Mouse (Mus musculus): ENCODE measurements around the gene Celf2. TPM values are rescaled to one million over a fixed set of nuclear protein-coding genes. Genes with fewer than 3 reads are reported as not detected.
"Not testable (repeated sequence)": the region's sequence is repeated elsewhere in the genome, so short reads cannot be mapped to it uniquely, and the experiment has no call there.

The Celf2 gene
- total RNA-seq, 2 experiments from 2014 or later = 16.2 to 22.7 TPM

DNA sequence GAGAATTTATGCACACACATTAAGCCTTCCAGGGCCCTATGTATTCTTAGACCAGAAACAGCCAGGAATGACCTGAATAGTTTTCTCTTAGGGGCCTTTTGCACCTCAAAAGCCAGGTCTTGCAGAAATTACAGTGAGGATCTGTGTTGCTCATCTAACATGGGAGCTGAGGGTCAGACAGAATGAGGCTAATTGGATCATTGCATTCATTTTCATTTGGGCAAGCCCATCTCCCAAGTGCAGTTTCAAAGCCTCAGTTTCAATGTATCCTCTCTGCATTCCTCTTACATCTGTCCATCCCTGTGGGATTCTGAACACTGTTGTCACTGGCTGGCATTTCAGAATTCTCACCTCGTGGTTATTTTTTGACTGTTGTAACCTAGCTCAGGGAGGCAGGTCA lies 200.6 kb downstream of the Celf2 start:
- ATAC-seq (replicated peaks; ENCODE audit: low FRiP score, low TSS enrichment, poor library complexity, severe bottlenecking) = no peak

DNA sequence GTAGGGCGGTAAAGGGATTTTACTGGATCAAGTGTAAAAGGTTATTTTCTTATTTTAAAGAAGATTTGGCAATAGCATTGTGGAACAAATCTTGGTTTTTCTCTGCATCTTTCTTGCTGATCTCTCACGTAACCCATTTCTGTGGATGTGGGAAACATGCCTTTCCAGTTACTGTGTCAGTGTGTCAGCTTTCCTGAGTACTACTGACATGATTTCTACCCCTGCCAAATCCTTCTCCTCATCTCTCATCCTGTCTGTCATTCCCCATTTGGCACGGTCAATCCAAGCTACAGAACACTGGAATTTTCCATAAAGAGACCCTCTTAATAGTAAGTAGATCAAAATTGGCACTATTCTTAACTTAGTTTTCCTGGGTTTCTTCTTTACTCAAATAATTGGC lies 221.9 kb downstream of the Celf2 start:
- ATAC-seq (replicated peaks; ENCODE audit: low FRiP score, low TSS enrichment, poor library complexity, severe bottlenecking) = no peak

DNA sequence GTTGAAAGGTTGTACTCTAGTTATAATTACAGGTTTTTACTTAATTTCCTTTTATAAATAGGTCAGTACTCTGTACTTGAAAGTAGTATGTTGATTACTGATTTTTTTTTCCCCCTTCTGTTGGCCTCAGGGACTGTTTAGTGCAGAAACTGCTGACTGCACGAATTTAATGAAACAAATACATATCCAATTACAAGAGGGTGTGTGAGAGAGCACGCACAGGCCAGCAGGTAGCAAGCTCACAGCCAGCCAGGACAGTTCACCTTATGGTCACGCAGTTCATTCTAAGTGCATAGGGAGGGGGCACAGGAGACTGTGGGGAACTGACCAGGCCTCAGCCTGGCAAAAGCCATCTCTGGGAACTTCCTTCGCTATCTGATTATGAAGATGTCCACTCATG lies 236.1 kb downstream of the Celf2 start:
- no peak for ATAC-seq (replicated peaks; ENCODE audit: low FRiP score, low TSS enrichment, poor library complexity, severe bottlenecking)

DNA sequence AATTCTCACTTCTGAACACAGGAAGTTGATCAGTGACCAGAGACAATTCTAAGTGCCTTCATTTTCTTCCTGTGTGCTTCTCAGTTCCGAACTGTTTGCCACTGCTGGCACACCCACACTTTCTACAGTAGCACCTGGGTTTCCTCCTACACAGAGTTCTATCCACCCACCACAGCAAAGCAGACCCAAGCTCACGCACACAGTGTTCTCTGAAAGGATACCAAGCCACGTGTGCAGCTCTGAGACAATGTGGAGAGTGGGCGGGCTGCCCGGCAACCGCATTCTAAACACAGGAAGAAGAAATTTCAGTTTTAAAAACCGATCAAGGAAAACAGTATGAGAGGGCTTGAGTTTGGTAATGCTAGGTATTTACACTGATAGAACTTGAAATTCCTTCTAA lies 239.3 kb downstream of the Celf2 start:
- ATAC-seq (replicated peaks; ENCODE audit: low FRiP score, low TSS enrichment, poor library complexity, severe bottlenecking) = no peak

DNA sequence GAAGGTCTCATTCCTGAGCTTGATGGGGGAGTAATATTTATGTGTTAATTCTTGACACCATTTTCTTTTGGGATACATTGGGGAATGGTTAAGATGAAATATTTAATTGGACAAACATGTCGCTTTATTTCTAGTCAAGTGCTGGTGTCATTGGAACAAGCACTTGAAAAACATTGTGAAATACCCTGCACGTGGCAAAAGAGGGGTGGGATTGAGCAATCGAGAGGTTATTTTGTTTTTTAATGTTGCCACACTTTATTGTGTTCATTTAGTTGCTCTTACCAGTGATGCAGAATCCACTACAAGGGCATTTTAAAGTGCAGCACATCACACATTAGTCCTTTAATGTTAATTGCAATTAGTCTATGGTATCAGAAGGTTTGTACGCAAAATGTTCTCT lies 242.2 kb downstream of the Celf2 start:
- no peak for ATAC-seq (replicated peaks; ENCODE audit: low FRiP score, low TSS enrichment, poor library complexity, severe bottlenecking)

DNA sequence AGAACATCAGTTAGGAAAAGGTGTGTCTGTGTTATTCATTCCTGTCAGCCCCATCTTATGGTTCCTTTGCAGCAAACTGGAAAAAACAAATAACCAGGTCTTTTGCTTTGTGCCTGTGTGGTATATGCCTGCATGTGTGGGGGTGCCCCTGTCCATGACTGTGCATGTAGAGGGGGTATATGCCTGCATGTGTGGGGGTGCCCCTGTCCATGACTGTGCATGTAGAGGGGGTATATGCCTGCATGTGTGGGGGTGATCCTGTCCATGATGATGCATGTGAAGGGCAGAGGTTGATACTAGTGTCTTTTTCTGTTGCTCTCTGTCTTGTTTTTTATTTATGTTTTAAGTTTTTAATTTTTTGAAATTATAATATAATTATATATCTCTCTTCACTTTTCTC lies 246.7 kb downstream of the Celf2 start:
- ATAC-seq (replicated peaks; ENCODE audit: low FRiP score, low TSS enrichment, poor library complexity, severe bottlenecking) = not testable (repeated sequence)

DNA sequence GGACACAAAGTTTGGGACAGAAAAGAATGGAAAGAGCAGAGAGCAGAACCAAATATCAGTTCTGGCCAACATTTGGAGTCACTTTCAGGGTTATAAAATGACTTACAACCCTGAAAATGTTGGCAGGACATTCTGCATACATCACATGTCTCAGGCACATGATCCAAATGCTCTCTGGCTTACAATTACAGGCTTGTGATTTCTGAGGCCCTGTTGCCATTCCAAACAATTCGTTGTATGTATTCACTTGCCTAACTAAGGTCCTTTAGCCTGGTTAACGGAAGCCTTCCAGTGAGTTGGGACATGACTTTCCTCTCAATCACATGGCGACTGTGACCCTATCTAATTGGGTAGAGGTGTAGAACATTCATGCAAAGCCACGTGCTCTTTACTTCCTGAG lies 249.2 kb downstream of the Celf2 start:
- no peak for ATAC-seq (replicated peaks; ENCODE audit: low FRiP score, low TSS enrichment, poor library complexity, severe bottlenecking)

DNA sequence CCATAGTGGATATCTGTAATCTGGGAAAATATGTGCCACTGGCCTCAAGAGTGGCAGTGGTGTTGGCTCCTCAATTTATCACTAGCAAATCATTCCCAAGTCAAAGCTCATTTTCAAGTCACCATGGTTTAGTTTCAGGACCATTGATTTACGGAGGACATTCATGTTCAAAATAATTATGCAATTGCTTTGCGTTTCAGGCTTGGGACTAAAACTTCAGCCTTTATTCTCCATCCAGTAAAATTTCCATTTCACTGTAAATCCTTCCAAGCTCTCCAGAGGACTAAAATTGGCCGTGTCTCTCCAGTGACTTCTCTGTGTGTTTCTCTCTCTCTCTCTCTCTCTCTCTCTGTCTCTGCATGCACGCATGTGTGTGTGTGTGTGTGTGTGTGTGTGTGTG lies 249.7 kb downstream of the Celf2 start:
- ATAC-seq (replicated peaks; ENCODE audit: low FRiP score, low TSS enrichment, poor library complexity, severe bottlenecking) = no peak

DNA sequence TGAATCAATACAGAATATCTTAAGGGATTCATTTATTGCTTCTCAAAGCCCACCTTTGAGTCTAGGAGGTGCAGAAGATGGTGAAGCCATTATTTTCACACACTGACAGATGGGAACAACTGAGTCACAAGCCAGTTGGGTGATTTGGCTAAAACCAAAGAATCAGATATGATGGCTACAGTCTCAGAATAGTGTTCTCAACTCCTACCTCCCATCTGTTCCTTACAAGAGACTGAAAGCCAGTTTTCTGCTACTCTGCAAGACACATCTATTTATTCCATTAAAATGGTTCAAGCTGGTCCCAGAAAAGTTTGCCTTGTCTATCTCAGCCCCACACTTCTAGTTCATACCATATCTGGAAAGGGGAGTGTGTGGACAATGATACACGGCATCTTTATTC lies 253.3 kb downstream of the Celf2 start:
- ATAC-seq (replicated peaks; ENCODE audit: low FRiP score, low TSS enrichment, poor library complexity, severe bottlenecking) = no peak

DNA sequence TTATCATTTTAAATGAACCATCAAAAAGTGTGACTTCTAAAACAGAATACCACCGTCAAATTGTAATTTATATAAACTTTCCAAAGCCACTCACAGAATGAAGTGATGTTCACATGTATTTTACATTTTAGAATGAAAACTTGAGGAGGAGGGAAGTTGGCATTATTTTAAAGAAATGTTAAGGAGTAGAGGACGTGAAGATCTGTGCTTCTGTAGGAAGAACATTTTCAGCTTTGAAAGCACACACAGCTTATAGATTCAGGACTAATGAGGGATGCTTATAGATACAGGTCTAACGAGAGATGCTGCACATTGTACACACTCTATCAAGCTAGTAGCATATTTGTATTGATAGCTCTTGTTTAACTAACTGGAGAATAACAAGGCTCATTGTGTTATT lies 254.0 kb downstream of the Celf2 start:
- no peak for ATAC-seq (replicated peaks; ENCODE audit: low FRiP score, low TSS enrichment, poor library complexity, severe bottlenecking)

DNA sequence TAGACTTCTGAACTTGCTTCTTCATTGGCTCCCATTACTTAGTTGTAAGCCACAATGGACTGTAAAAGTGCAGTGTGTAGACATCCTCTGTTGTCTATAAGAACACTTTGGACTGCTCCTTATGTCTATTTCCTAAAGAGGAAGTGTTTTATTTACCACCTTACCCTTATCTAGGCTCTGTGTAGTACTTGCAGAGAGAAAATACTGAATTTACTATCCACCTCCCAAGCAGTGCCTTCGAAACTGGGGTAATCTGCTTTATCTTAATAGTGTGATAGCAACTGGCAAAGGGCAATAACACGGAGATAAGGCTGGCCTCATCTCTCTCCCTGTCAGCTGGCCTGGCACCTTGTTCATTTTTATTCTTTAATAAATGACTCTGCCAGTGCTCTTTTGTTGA lies 259.0 kb downstream of the Celf2 start:
- no peak for ATAC-seq (replicated peaks; ENCODE audit: low FRiP score, low TSS enrichment, poor library complexity, severe bottlenecking)

DNA sequence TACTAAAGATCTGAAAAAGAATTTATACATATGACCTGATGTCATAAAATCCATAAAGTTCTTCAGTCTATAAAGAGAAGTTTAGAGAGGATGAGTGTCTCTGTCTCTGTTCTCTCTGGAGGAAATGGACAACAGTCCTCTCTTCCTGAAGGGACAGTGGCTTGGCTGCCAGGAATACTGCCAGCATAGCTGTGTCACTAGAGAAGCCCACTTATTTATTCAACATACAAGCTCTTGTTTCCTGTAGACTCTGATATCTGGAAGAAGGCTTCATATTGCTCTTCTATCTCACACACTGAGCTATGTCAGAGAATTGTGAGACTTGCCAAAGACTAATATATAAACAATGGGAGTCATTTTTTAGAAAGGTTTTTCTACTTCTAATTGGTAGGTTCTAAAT lies 260.4 kb downstream of the Celf2 start:
- no peak for ATAC-seq (replicated peaks; ENCODE audit: low FRiP score, low TSS enrichment, poor library complexity, severe bottlenecking)

DNA sequence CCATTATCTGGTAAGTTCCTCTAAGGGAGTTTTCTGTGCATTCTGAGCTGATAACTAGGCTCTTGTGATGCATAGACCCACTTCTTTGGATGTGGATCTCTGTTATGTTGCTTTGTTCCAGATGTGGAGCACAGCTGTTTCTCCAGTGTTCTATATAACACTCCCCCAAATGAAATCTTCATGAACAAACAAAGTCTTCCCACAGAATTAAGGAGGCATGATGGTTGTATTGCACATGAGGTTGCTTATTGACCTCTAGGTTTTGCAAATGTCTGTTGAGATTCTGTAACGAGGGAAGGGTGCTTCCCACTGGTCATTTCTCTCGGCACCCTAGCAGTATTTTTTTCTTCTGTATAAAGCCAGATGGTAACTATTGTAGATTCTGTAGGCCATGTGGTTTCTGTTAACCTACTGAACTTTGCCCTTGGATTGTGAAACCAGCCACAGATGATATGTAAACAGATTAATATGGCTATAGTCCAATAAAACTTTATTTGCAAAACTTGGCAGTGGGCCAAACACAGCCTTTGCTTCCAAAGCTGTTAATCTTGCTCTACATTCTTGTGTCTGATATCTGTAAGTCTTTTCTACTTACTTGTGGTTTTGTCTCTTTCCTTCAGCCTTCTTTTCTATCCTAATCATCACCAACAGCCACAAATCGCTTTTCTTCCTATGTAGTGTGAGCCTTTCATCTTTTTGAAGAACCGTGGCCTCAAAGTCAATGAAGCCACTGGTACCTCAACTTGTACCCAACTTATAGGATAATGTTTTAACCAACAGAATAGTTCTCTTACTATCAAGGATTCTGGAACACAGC lies 263.2 kb downstream of the Celf2 start:
- peak; percentile 75 for ATAC-seq (replicated peaks; ENCODE audit: low FRiP score, low TSS enrichment, poor library complexity, severe bottlenecking)

DNA sequence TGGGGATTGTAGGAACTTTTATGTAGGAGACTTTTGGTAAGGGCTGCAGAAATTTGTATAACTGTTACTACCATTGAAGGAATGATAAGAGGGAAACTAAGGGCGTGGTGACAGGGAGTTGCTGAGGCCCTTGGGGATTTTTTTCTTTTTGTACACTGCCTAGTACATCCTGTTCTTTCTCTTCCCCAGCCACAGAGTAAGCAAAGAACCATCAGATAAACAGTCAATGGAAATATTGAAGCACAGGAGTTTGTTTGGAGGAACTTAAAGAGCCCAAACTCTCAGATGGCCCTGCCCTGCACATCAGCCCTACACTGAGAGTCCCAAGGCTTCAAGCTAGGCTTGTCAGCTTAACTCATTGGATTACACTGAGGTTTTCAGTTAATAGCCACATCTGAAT lies 267.2 kb downstream of the Celf2 start:
- 0 out of 2 replicates have a peak, but pooled peaks have one; percentile 26 for ATAC-seq (replicated peaks; ENCODE audit: low FRiP score, low TSS enrichment, poor library complexity, severe bottlenecking)

DNA sequence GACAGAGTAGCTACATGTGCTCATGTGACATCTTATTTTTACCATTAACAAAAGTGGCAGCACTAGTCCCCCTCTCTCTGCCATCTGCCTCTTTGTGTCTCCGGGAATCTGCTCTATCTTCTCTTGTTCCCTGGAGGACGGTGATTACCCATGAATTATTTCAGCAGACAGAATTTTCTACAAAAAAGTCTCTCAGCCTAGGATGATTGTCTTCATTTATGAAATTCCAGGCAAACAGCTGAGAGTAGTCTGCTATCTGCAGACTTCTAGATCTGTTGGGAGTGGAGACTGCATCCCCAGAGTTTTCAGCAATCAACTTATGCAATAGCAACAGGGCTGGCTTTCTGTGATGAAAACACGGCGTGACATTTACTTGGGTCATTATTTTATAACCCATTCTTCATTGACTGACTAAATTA lies 267.8 kb downstream of the Celf2 start:
- ATAC-seq (replicated peaks; ENCODE audit: low FRiP score, low TSS enrichment, poor library complexity, severe bottlenecking) = no peak

DNA sequence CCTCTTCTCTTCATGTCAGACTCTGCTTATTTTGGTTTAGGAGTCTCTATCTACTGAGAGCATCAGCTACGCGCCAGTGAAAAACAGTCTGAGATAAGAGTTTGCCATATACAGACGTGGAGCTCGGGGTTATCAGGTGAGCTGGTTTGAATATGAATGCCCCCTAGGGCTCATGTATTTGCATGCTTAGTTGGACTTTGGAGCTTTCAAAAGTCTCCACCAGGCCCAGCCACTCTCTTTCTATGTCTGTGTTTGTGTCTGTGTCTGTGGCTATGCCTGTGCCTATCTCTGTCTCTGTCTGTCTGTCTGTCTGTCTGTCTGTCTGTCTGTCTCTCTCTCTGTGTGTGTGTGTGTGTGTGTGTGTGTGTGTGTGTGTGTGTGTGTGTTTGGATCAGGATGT lies 272.1 kb downstream of the Celf2 start:
- no peak for ATAC-seq (replicated peaks; ENCODE audit: low FRiP score, low TSS enrichment, poor library complexity, severe bottlenecking)

DNA sequence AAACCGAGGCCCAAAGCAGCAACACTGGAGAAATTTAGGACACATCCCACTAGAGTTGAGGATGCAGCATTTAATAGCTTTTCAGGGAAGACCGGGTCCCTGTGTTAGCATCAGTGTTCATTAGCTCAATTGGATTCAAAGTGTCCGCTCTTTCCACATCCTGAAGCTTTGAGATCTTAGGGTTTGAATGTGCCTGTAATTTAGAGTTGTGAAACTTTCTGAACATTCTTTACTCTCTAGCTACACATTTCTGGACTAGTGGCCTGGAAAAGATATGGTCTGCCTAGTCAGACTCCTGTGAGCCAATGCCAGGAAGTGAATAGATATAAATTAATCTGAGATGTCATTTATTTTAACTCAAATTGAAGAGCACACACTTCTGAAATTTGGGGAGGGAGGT lies 272.9 kb downstream of the Celf2 start:
- ATAC-seq (replicated peaks; ENCODE audit: low FRiP score, low TSS enrichment, poor library complexity, severe bottlenecking) = no peak

DNA sequence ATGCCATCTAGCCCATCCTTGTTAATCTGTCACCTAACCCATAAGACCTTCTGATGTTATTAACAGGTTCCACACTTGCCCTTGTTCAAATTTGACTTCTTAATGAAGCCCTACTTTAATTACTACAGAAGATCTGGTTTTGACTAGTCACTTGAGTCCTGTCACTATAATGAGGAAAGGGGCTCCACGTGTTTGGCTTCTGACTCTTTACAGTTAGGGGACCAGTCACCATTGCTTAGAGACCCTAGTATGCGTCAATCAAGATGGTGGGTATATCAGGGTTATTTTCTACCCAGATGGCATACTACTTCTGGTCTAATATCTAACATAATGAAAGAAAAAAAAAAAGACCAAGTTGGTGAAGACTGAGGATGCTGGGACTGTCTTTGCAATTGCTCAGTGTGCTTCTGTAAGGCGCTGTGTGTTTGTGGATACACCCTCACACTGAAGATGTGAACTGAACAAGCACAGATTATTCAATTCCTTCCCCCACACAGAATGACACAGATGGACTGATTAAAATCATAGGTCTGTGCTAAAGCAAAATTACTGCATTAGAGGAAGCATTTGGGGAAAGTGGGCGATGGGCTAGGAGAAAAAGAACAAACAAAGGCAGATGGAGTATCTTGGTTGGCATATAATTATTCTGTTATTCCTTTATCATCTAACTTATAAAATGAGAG lies 274.2 kb downstream of the Celf2 start:
- ATAC-seq (replicated peaks; ENCODE audit: low FRiP score, low TSS enrichment, poor library complexity, severe bottlenecking) = no peak

DNA sequence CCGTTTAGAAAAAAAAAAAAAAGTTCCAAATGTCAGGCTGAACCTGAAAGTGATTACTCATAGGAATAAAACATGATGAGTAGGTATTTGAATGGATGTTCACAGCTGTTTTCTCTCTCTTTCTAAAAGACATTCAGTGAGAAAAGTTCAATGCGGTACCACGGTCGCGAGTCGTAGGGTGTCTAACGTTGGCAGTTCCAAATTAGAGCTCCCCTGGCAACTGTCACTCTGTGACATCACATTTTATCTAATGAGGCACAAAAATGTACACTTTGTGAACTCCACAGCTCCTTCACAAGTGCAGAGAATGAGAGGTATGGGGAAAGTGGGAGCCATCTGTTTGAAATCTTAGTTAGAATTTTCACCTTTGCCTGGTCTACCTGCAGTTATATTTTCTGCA lies 274.8 kb downstream of the Celf2 start:
- no peak for ATAC-seq (replicated peaks; ENCODE audit: low FRiP score, low TSS enrichment, poor library complexity, severe bottlenecking)

DNA sequence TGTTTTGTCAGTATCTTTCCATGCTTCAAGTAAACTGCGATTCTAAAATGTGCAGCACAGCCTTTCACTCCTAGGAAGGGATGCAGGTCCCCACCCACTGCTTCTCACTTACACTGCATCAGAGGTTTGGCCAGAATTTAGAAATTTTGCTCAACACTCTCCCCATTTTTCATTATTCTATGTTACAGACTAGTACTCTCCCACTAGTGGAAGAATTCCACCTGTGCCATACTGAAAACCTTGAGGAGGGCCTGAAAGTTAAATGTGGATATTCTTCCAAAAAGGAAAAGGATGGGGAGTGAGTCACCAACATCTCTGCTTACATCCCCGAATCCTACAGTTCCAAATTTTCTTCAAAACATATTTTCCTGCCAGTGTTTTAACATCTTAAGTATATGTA lies 276.0 kb downstream of the Celf2 start:
- no peak for ATAC-seq (replicated peaks; ENCODE audit: low FRiP score, low TSS enrichment, poor library complexity, severe bottlenecking)

DNA sequence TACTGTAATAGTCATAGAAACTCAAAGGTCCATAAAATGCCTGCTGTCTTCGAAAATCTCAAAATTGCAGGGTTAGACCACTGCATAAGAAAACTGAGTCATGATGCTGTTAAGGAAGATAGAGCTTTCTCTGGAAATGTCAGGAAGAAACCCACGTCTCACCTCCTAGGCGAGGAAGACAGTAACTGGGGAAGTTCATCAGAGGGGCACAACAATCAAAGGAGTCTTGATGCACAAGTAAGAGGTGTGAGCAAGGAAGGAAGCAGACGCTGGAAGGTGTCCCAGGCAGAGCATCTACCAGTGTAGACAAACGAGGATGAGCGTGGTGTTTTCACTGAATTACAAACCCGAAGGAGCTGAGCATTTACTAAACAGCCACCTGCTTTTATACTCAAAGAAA lies 282.6 kb downstream of the Celf2 start:
- ATAC-seq (replicated peaks; ENCODE audit: low FRiP score, low TSS enrichment, poor library complexity, severe bottlenecking) = no peak

Measured in megakaryocyte-erythroid progenitor cell, adult 5-6 weeks (primary cell).